Mouse (Mus musculus): ENCODE data around the gene Clec4n. TPM values are rescaled to one million over a fixed set of nuclear protein-coding genes. Genes with fewer than 3 reads are reported as not detected.
"Not testable (repeated sequence)": the region's sequence is repeated elsewhere in the genome, so short reads cannot be mapped to it uniquely, and the experiment has no call there.

Gene Clec4n
- polyA plus RNA-seq (2012; fragmentation: generic; extraction: Trizol), result not detected

GRCm38 (mm10) chr6:123229644-123230043, at the start of gene Clec4n:
Gene Clec4n (plus strand): TSS chr6:123229843.
- H3K4me2 ChIP-seq (ENCODE audit: low read depth), result no peak within 1 kb of the TSS
- no peaks in the 10 kb centered on the region for H3K79me2 ChIP-seq (ENCODE audit: control insufficient read depth, insufficient read depth)
- no peak within 1 kb of the TSS for H3ac ChIP-seq (ENCODE audit: control insufficient read depth, insufficient read length)
- H3K27me3 ChIP-seq (ENCODE audit: control insufficient read depth, insufficient read depth, insufficient read length), result no peaks in the 10 kb centered on the region
- no peaks in the 10 kb centered on the region for H3K36me3 ChIP-seq (ENCODE audit: control insufficient read depth, insufficient read depth)
- TF ChIP-seq E2F4 (IDR thresholded peaks at IDR 0.05; ENCODE audit: insufficient read depth) (no peak), CEBPB (IDR thresholded peaks at IDR 0.05; ENCODE audit: insufficient read depth, poor library complexity, severe bottlenecking) (no peak), MYOG (IDR thresholded peaks at IDR 0.05; ENCODE audit: control insufficient read depth in 1 of 3, insufficient read depth in 1 of 3, insufficient read length in 2 of 3, low read depth in 2 of 3) (no peak), POLR2AphosphoS2 (IDR thresholded peaks at IDR 0.05; ENCODE audit: insufficient read length, low read depth) (no peak), USF1 (IDR thresholded peaks at IDR 0.05; ENCODE audit: low read depth) (no peak), POLR2A (IDR thresholded peaks at IDR 0.05; ENCODE audit: insufficient read length, low read depth) (no peak), REST (IDR thresholded peaks at IDR 0.05; ENCODE audit: insufficient read depth, insufficient read length) (no peak), MYOD1 (IDR thresholded peaks at IDR 0.05; ENCODE audit: control insufficient read depth in 1 of 3, insufficient read length in 2 of 3, low read depth in 2 of 3) (no peak), TCF3 (IDR thresholded peaks at IDR 0.05; ENCODE audit: insufficient read length, low read depth) (no peak), SRF (IDR thresholded peaks at IDR 0.05; ENCODE audit: control insufficient read depth, insufficient read length, low read depth) (no peak), MAX (IDR thresholded peaks at IDR 0.05; ENCODE audit: low read depth) (no peak)
- H3K4me3 ChIP-seq, result no peak within 1 kb of the TSS

- not testable (repeated sequence) for H3ac ChIP-seq (ENCODE audit: control insufficient read depth, insufficient read length); H3K79me2 ChIP-seq (ENCODE audit: control insufficient read depth, insufficient read depth); H3K27me3 ChIP-seq (ENCODE audit: control insufficient read depth, insufficient read depth, insufficient read length); H3K36me3 ChIP-seq (ENCODE audit: control insufficient read depth, insufficient read depth); H3K4me2 ChIP-seq (ENCODE audit: low read depth); H3K4me3 ChIP-seq
Observed at GRCm38 (mm10) chr6:123184862-123185261, 44.8 kb upstream of the Clec4n start.

GRCm38 (mm10) chr6:123207187-123208076, 22.2 kb upstream of the Clec4n start:
- no peak overlapping the region for H3ac ChIP-seq (ENCODE audit: control insufficient read depth, insufficient read length)
- no peaks in the 10 kb centered on the region for H3K79me2 ChIP-seq (ENCODE audit: control insufficient read depth, insufficient read depth)
- H3K36me3 ChIP-seq (ENCODE audit: control insufficient read depth, insufficient read depth), result no peaks in the 10 kb centered on the region
- H3K4me2 ChIP-seq (ENCODE audit: low read depth), result no peak overlapping the region
- no peaks in the 10 kb centered on the region for H3K27me3 ChIP-seq (ENCODE audit: control insufficient read depth, insufficient read depth, insufficient read length)
- no peak for TF ChIP-seq POLR2AphosphoS2 (IDR thresholded peaks at IDR 0.05; ENCODE audit: insufficient read length, low read depth)
- TF ChIP-seq USF1 (IDR thresholded peaks at IDR 0.05; ENCODE audit: low read depth), result no peak
- TF ChIP-seq E2F4 (IDR thresholded peaks at IDR 0.05; ENCODE audit: insufficient read depth), result no peak
- TF ChIP-seq TCF3 (IDR thresholded peaks at IDR 0.05; ENCODE audit: insufficient read length, low read depth), result no peak
- no peak for TF ChIP-seq CEBPB (IDR thresholded peaks at IDR 0.05; ENCODE audit: insufficient read depth, poor library complexity, severe bottlenecking)
- no peak for TF ChIP-seq SRF (IDR thresholded peaks at IDR 0.05; ENCODE audit: control insufficient read depth, insufficient read length, low read depth)
- no peak for TF ChIP-seq MAX (IDR thresholded peaks at IDR 0.05; ENCODE audit: low read depth)
- no peak overlapping the region for H3K4me3 ChIP-seq

- not testable (repeated sequence) for H3K4me3 ChIP-seq; H3K36me3 ChIP-seq (ENCODE audit: control insufficient read depth, insufficient read depth); H3K4me2 ChIP-seq (ENCODE audit: low read depth); H3K27me3 ChIP-seq (ENCODE audit: control insufficient read depth, insufficient read depth, insufficient read length); H3ac ChIP-seq (ENCODE audit: control insufficient read depth, insufficient read length); H3K79me2 ChIP-seq (ENCODE audit: control insufficient read depth, insufficient read depth)
Observed at GRCm38 (mm10) chr6:123208077-123208439, 21.6 kb upstream of the Clec4n start.

- Histone ChIP-seq H3K79me2 (ENCODE audit: control insufficient read depth, insufficient read depth) (no peaks in the 10 kb centered on the region), H3ac (ENCODE audit: control insufficient read depth, insufficient read length) (no peak overlapping the region), H3K4me2 (ENCODE audit: low read depth) (no peak overlapping the region), H3K4me3 (no peak overlapping the region), H3K27me3 (ENCODE audit: control insufficient read depth, insufficient read depth, insufficient read length) (no peaks in the 10 kb centered on the region), H3K36me3 (ENCODE audit: control insufficient read depth, insufficient read depth) (no peaks in the 10 kb centered on the region)
- TF ChIP-seq CEBPB (IDR thresholded peaks at IDR 0.05; ENCODE audit: insufficient read depth, poor library complexity, severe bottlenecking), result no peak
- no peak for TF ChIP-seq MYOD1 (IDR thresholded peaks at IDR 0.05; ENCODE audit: control insufficient read depth in 1 of 3, insufficient read length in 2 of 3, low read depth in 2 of 3)
- no peak for TF ChIP-seq SRF (IDR thresholded peaks at IDR 0.05; ENCODE audit: control insufficient read depth, insufficient read length, low read depth)
- TF ChIP-seq TCF3 (IDR thresholded peaks at IDR 0.05; ENCODE audit: insufficient read length, low read depth), result no peak
- TF ChIP-seq USF1 (IDR thresholded peaks at IDR 0.05; ENCODE audit: low read depth), result no peak
Observed at GRCm38 (mm10) chr6:123211726-123212125, 17.9 kb upstream of the Clec4n start.

- TF ChIP-seq E2F4 (IDR thresholded peaks at IDR 0.05; ENCODE audit: insufficient read depth) (no peak), POLR2AphosphoS2 (IDR thresholded peaks at IDR 0.05; ENCODE audit: insufficient read length, low read depth) (no peak), TCF3 (IDR thresholded peaks at IDR 0.05; ENCODE audit: insufficient read length, low read depth) (no peak), CEBPB (IDR thresholded peaks at IDR 0.05; ENCODE audit: insufficient read depth, poor library complexity, severe bottlenecking) (no peak), SRF (IDR thresholded peaks at IDR 0.05; ENCODE audit: control insufficient read depth, insufficient read length, low read depth) (no peak), POLR2A (IDR thresholded peaks at IDR 0.05; ENCODE audit: insufficient read length, low read depth) (no peak), REST (IDR thresholded peaks at IDR 0.05; ENCODE audit: insufficient read depth, insufficient read length) (no peak), USF1 (IDR thresholded peaks at IDR 0.05; ENCODE audit: low read depth) (no peak), MYOG (IDR thresholded peaks at IDR 0.05; ENCODE audit: control insufficient read depth in 1 of 3, insufficient read depth in 1 of 3, insufficient read length in 2 of 3, low read depth in 2 of 3) (no peak), MAX (IDR thresholded peaks at IDR 0.05; ENCODE audit: low read depth) (no peak), TCF12 (IDR thresholded peaks at IDR 0.05; ENCODE audit: insufficient read depth, poor library complexity, severe bottlenecking) (no peak), MYOD1 (IDR thresholded peaks at IDR 0.05; ENCODE audit: control insufficient read depth in 1 of 3, insufficient read length in 2 of 3, low read depth in 2 of 3) (no peak)
- Histone ChIP-seq H3K4me2 (ENCODE audit: low read depth) (no peak overlapping the region), H3K27me3 (ENCODE audit: control insufficient read depth, insufficient read depth, insufficient read length) (no peaks in the 10 kb centered on the region), H3ac (ENCODE audit: control insufficient read depth, insufficient read length) (no peak overlapping the region), H3K79me2 (ENCODE audit: control insufficient read depth, insufficient read depth) (no peaks in the 10 kb centered on the region), H3K36me3 (ENCODE audit: control insufficient read depth, insufficient read depth) (no peaks in the 10 kb centered on the region), H3K4me3 (no peak overlapping the region)
Observed at GRCm38 (mm10) chr6:123227519-123228166, 2.0 kb upstream of the Clec4n start.

All from myocyte (in vitro differentiated cells).